Mouse (Mus musculus) Patski (cell line): ENCODE measurements around the gene Obox6. TPM values are rescaled to one million over a fixed set of nuclear protein-coding genes. Genes with fewer than 3 reads are reported as not detected.

Source experiments
- ATAC-seq: fragments of 100-300 bp; one replicate; pipeline ENCODE4 v1.8.0; 2021
- CTCF ChIA-PET: fragments of 350-600 bp; sonication (Branson Sonifier 250); formaldehyde crosslinking; loops from one replicate; lab custom pipeline; 2022; ENCODE audit warnings: inconsistent platforms; lab: Charles Lee
- POLR2A ChIA-PET: fragments of 350-600 bp; sonication (Branson Sonifier 250); formaldehyde crosslinking; loops from one replicate; lab custom pipeline; 2022; ENCODE audit warnings: antibody characterized with exemption, inconsistent platforms; lab: Charles Lee
- DNase-seq: peaks from one replicate; pipeline ENCODE4 v3.0.0-alpha.2; 2011; ENCODE audit warnings: low read depth, low spot score
- H3K27me3 ChIP-seq: fragments of 371-371 bp; one replicate; pipeline ENCODE4 v1.5.1; 2021
- CTCF ChIP-seq: fragments of 100-300 bp; IDR thresholded peaks from one replicate; pipeline ENCODE4 v1.5.1; 2021
- in situ Hi-C: fragments of 300-500 bp; cut with MboI; formaldehyde crosslinking; loops from 3 replicates; pipeline ENCODE4 v1.11.1; 2018; ENCODE audit warnings: low pct_unique_long_range_greater_than_20kb, mixed read lengths
- polyA plus RNA-seq: library from polyadenylated mRNA; unstranded; gene quantifications from one replicate; pipeline ENCODE4 v1.2.3, GENCODE M21; 2021

The Obox6 gene
- polyA plus RNA-seq, result not detected

- in situ Hi-C loops, result no loop called here
- CTCF ChIA-PET, result no interaction called here
- peaks cover 8% of the 10 kb centered on the region for H3K27me3 ChIP-seq
- TF ChIP-seq CTCF, result no peak
- ATAC-seq, result no peak
- POLR2A ChIA-PET, result no interaction called here
- no peak for DNase-seq
Observed at GRCm38 (mm10) chr7:15839578-15839977, at the start of gene Obox6. Gene Obox6, minus strand, starts transcription at chr7:15839678.

GRCm38 (mm10) chr7:15884127-15884526 is 44.6 kb upstream of the Obox6 start:
- TF ChIP-seq CTCF, result no peak
- H3K27me3 ChIP-seq, result peaks cover 14% of the 10 kb centered on the region
- POLR2A ChIA-PET, result no interaction called here
- no peak for DNase-seq
- CTCF ChIA-PET, result no interaction called here
- in situ Hi-C loops, result no loop called here
- ATAC-seq, result no peak

- CTCF ChIA-PET, result no interaction called here
- H3K27me3 ChIP-seq, result peaks cover 17% of the 10 kb centered on the region
- no peak for DNase-seq
- in situ Hi-C loops, result no loop called here
- TF ChIP-seq CTCF, result no peak
- POLR2A ChIA-PET, result no interaction called here
- ATAC-seq, result no peak
Observed at GRCm38 (mm10) chr7:15882317-15882716, 42.8 kb upstream of the Obox6 start, which contains the start of gene Crxos. Gene Crxos, plus strand, starts transcription at chr7:15882617.

- in situ Hi-C loops, result no loop called here
- H3K27me3 ChIP-seq, result peaks cover 12% of the 10 kb centered on the region
- ChIA-PET CTCF (no interaction called here), POLR2A (no interaction called here)
- TF ChIP-seq CTCF, result no peak
- no peak for ATAC-seq
- no peak for DNase-seq
Observed at GRCm38 (mm10) chr7:15881831-15882230, 42.4 kb upstream of the Obox6 start.

GRCm38 (mm10) chr7:15881388-15881787 is 41.9 kb upstream of the Obox6 start:
- ATAC-seq (no peak), DNase-seq (no peak)
- ChIA-PET POLR2A (no interaction called here), CTCF (no interaction called here)
- in situ Hi-C loops, result no loop called here
- peaks cover 11% of the 10 kb centered on the region for H3K27me3 ChIP-seq
- no peak for TF ChIP-seq CTCF

GRCm38 (mm10) chr7:15879756-15880155 is 40.3 kb upstream of the Obox6 start, which contains the start of gene Crx:
Gene Crx, minus strand, starts transcription at chr7:15879968.
- in situ Hi-C loops, result no loop called here
- DNase-seq (no peak), ATAC-seq (no peak)
- H3K27me3 ChIP-seq, result peaks cover 9% of the 10 kb centered on the region
- TF ChIP-seq CTCF, result no peak
- ChIA-PET POLR2A (no interaction called here), CTCF (no interaction called here)

DNA sequence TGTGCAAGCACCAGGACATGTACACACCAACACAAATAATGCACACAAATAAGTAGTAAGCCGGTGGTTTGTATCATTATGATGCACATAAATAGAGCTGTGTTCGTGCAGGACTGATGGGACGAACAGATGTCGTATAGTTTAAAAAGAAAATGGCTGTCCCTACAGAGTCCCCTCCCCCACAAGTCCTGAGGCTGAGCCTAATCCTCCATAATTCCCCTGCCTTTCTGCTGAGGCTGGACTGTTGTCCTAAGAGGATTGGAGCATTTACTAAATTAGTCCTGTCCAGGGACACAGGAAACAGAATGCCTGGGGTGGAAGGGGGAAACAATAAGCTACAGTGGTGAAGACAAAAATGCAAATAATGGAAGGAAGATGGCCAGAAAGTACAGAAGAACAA is 24.6 kb upstream of the Obox6 start:
- POLR2A ChIA-PET, result interaction anchor here (0.7 kb wide), 1 partner anchor 9 kb away, joined by 5 read pairs; no protein-coding TSS in a partner anchor
- TF ChIP-seq CTCF, result no peak
- ATAC-seq, result no peak
- no peak for DNase-seq
- H3K27me3 ChIP-seq, result peaks cover 4% of the 10 kb centered on the region
- CTCF ChIA-PET, result no interaction called here
- in situ Hi-C loops, result no loop called here

DNA sequence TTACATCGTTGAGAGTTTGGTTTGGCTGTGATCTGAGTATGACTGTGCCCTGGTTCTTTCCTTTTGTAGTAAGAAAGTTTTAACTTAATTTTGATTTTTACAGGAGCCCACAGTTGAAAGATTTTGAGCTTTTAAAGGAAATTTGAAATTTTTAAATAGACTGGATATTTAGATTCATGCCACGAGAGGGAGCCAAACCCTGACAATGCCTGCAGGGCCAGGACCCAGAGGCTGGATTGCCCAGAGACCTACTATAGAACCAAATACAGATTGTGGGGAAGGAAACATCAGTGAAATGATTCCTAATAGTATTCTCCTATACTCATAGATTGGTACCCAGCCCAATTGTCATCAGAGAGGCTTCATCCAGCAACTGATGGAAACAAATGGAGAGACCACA is 20.2 kb upstream of the Obox6 start:
- ATAC-seq (no peak), DNase-seq (no peak)
- peak; percentile 67 for TF ChIP-seq CTCF
- ChIA-PET POLR2A (no interaction called here), CTCF (interaction anchor here (1.0 to 1.4 kb wide), 3 partner anchors 47 to 53 kb away, joined by 3 to 5 read pairs (median 3); no protein-coding TSS in a partner anchor)
- H3K27me3 ChIP-seq, result peaks cover 13% of the 10 kb centered on the region
- in situ Hi-C loops, result no loop called here

Other genes starting within 250 kb of the Obox6 start
- gene Obox3, start 199.8 kb downstream of the Obox6 start, polyA plus RNA-seq, result not detected
- gene Obox5, start 89.5 kb downstream of the Obox6 start, polyA plus RNA-seq, result not detected
- not detected for gene Crx, start 40.3 kb upstream of the Obox6 start, polyA plus RNA-seq
- gene Crxos, start 42.9 kb upstream of the Obox6 start, polyA plus RNA-seq, result not detected
- 96.2 TPM for gene Selenow, start 82.7 kb upstream of the Obox6 start, polyA plus RNA-seq
- 160 TPM for gene Nop53, start 106.4 kb upstream of the Obox6 start, polyA plus RNA-seq
- gene Ehd2, start 127.9 kb upstream of the Obox6 start, polyA plus RNA-seq, result 63.0 TPM
- gene Bicra, start 208.2 kb upstream of the Obox6 start, polyA plus RNA-seq, result 10.8 TPM
- gene Zfp541, start 222.1 kb upstream of the Obox6 start, polyA plus RNA-seq, result 0.01 TPM